Mouse (Mus musculus): ENCODE data around the gene Polg2. TPM values are rescaled to one million over a fixed set of nuclear protein-coding genes. Genes with fewer than 3 reads are reported as not detected.
A peak's percentile ranks its signal among the peaks of the same experiment; 100 is the strongest.
"Not testable (repeated sequence)": the region's sequence is repeated elsewhere in the genome, so short reads cannot be mapped to it uniquely, and the experiment has no call there.

Gene Polg2
- polyA plus RNA-seq, 1 experiment from 2014 or later = 3.8 TPM

- Histone ChIP-seq H3K4me1 (replicated peaks) (peaks cover 21% of the 10 kb centered on the region), H3K9me3 (replicated peaks) (no peaks in the 10 kb centered on the region), H3K27ac (replicated peaks) (peak overlapping the region; percentile 99), H3K36me3 (replicated peaks) (peaks cover 57% of the 10 kb centered on the region), H3K9ac (peak overlapping the region; percentile 99), H3K27me3 (no peaks in the 10 kb centered on the region), H3K4me2 (peak overlapping the region; percentile 68), H3K4me3 (replicated peaks) (peak overlapping the region; percentile 96)
- under 1% methylated on average over 6 of the region's 6 CpGs for WGBS (ENCODE audit: insufficient replicate concordance)
- ATAC-seq (ENCODE audit: insufficient read depth) = no peak
These were observed 10.3 kb upstream of the Polg2 start for GRCm38 (mm10) chr11:106789649-106790048.

GRCm38 (mm10) chr11:106788775-106789459 is 9.6 kb upstream of the Polg2 start, which contains the start of the genes Ddx5 and Cep95:
Gene Ddx5 (minus strand): TSS chr11:106789185.
Gene Cep95 (plus strand): TSS chr11:106789252.
- Histone ChIP-seq H3K4me1 (replicated peaks) (peaks cover 21% of the 10 kb centered on the region), H3K36me3 (replicated peaks) (peaks cover 57% of the 10 kb centered on the region), H3K27ac (replicated peaks) (peak within 1 kb of the TSS; percentile 99), H3K4me2 (peak within 1 kb of the TSS; percentile 68), H3K4me3 (replicated peaks) (peak within 1 kb of the TSS; percentile 96), H3K9me3 (replicated peaks) (no peaks in the 10 kb centered on the region), H3K27me3 (no peaks in the 10 kb centered on the region), H3K9ac (peak within 1 kb of the TSS; percentile 99)
- WGBS (ENCODE audit: insufficient replicate concordance) = under 1% methylated on average over 58 of the region's 58 CpGs
- ATAC-seq (ENCODE audit: insufficient read depth) = peak; percentile 86

DNA sequence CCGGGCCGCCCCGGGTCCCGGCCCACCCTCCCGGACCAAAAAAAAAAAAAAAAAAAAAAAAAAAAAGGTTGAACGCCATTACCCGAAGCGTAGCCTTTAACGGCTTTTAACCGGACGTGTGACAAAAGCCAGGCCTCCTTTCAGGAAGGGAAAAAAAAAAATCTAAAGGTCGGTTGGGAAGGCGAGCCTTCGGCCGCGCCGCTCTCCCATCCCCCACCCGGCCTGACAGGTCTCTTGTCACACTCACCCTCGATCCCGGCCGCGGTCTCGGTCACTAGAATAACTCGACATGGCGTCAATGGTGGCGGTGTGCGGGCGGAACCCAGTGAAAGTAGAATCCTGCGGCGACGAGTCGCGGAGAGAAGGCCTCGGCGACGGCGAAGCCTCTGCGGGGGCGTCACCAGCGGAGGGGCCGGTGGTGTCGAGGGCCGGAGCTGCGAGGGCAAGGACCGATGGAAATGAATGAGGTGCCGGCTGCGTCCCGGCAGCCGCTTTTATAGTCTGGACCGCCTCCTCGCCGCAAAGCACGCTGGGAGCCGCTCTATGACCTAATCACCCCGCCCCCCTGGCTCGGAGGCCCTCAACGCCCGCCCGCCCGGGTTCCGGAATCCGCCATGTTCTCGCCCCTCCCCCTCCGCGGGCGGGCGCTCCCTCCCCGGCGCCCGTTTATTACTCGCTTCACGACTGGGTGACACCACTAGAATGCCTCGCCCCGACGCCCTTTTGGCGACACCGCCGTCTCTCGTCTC is 8.9 kb upstream of the Polg2 start:
- peak overlapping the region; percentile 68 for H3K4me2 ChIP-seq
- no peaks in the 10 kb centered on the region for H3K27me3 ChIP-seq
- under 1% methylated on average over 79 of the region's 79 CpGs for WGBS (ENCODE audit: insufficient replicate concordance)
- peaks cover 57% of the 10 kb centered on the region for H3K36me3 ChIP-seq (replicated peaks)
- H3K4me1 ChIP-seq (replicated peaks) = peaks cover 22% of the 10 kb centered on the region
- peak overlapping the region; percentile 96 for H3K4me3 ChIP-seq (replicated peaks)
- H3K9ac ChIP-seq = peak overlapping the region; percentile 99
- no peaks in the 10 kb centered on the region for H3K9me3 ChIP-seq (replicated peaks)
- ATAC-seq (ENCODE audit: insufficient read depth) = peak; percentile 79
- peak overlapping the region; percentile 99 for H3K27ac ChIP-seq (replicated peaks)

DNA sequence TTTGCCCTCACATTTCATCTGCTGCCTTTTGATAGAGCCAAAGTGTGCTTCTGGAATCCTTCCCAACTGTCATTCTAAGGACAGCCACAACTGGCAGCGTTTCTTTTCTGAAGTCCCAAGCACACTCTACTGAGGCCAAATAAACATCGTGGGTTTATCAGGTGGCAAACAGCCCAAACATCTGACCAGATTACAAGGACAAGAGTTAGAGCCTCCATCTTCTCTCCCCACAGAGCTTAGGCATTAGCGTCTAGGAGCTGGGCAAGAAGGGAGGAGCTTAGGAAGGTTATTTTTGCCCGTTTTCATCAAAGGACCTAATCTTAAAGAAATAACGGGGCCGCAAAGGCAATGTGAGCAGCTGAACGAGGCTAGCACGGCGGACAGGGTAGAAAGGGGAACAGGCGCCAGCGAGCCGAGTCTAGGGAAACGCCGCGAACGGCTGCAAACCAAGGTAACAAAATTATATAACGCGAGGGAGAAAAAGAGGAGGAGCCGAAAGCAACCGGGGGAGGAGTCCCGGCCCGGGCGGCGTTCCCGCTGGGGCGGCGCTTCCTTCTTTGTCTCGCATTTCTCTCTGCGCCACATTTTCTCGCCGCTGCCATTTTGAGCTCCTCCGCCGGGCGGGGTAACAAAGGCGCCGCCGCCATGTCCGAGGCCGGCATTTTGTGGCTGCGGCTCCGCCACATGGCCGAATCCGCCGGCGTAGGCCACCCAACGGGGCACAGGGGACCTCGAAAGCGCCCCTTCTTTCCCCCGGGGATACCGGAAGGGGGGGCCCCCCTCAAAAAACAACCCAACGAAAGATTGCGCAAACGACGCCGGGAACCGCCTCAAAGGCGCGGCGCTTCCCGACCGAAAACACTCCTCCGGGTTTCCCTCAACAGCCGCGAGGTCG is 8.0 kb upstream of the Polg2 start:
- peaks cover 31% of the 10 kb centered on the region for H3K4me1 ChIP-seq (replicated peaks)
- ATAC-seq (ENCODE audit: insufficient read depth) = peak; percentile 19
- H3K36me3 ChIP-seq (replicated peaks) = peaks cover 57% of the 10 kb centered on the region
- H3K4me3 ChIP-seq (replicated peaks) = peak overlapping the region; percentile 96
- no peaks in the 10 kb centered on the region for H3K9me3 ChIP-seq (replicated peaks)
- H3K27me3 ChIP-seq = no peaks in the 10 kb centered on the region
- H3K9ac ChIP-seq = peak overlapping the region; percentile 99
- H3K27ac ChIP-seq (replicated peaks) = peak overlapping the region; percentile 99
- WGBS (ENCODE audit: insufficient replicate concordance) = under 1% methylated on average over 64 of the region's 65 CpGs
- H3K4me2 ChIP-seq = peak overlapping the region; percentile 68

GRCm38 (mm10) chr11:106785043-106785442 is 5.7 kb upstream of the Polg2 start:
- WGBS (ENCODE audit: insufficient replicate concordance) = 71% methylated on average over 1 of the region's 1 CpGs
- Histone ChIP-seq H3K4me1 (replicated peaks) (peaks cover 36% of the 10 kb centered on the region), H3K27ac (replicated peaks) (no peak overlapping the region), H3K36me3 (replicated peaks) (peaks cover 70% of the 10 kb centered on the region), H3K9ac (no peak overlapping the region), H3K9me3 (replicated peaks) (no peaks in the 10 kb centered on the region), H3K4me3 (replicated peaks) (no peak overlapping the region), H3K4me2 (0 out of 2 replicates have a peak overlapping the region, but pooled peaks have one; percentile 68), H3K27me3 (no peaks in the 10 kb centered on the region)
- ATAC-seq (ENCODE audit: insufficient read depth) = no peak

DNA sequence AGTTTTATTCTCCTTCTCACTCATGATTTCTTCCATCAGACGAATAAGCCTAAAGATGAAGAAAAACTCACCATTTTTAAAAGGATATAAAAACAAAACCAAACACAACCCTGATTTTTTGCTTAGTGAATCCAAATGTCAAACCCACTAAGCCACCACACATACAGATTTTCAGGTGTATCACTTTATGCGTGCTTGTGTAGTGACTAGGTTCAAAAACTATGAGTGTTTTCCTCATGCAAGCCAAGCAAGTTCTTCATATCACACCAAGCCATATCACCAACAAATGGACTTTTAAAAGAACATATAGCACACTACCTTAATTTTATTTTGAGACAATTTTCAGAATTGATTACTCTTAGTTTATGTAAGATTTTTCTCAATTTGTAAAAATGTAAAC is 5.1 kb upstream of the Polg2 start:
- Histone ChIP-seq H3K27ac (replicated peaks) (no peak overlapping the region), H3K36me3 (replicated peaks) (peaks cover 72% of the 10 kb centered on the region), H3K4me3 (replicated peaks) (no peak overlapping the region), H3K9ac (no peak overlapping the region), H3K4me2 (no peak overlapping the region), H3K27me3 (no peaks in the 10 kb centered on the region), H3K4me1 (replicated peaks) (peaks cover 39% of the 10 kb centered on the region), H3K9me3 (replicated peaks) (no peaks in the 10 kb centered on the region)
- 83% methylated on average over 2 of the region's 2 CpGs for WGBS (ENCODE audit: insufficient replicate concordance)
- ATAC-seq (ENCODE audit: insufficient read depth) = no peak

GRCm38 (mm10) chr11:106782841-106783764 is 3.8 kb upstream of the Polg2 start:
- H3K4me1 ChIP-seq (replicated peaks) = peaks cover 41% of the 10 kb centered on the region
- no peak overlapping the region for H3K9ac ChIP-seq
- H3K27ac ChIP-seq (replicated peaks) = no peak overlapping the region
- no peak overlapping the region; the same call in 1 of the 2 replicates for H3K4me3 ChIP-seq (replicated peaks)
- H3K9me3 ChIP-seq (replicated peaks) = no peaks in the 10 kb centered on the region
- no peaks in the 10 kb centered on the region for H3K27me3 ChIP-seq
- 84% methylated on average over 9 of the region's 9 CpGs for WGBS (ENCODE audit: insufficient replicate concordance)
- H3K4me2 ChIP-seq = no peak overlapping the region
- no peak for ATAC-seq (ENCODE audit: insufficient read depth)
- H3K36me3 ChIP-seq (replicated peaks) = peaks cover 72% of the 10 kb centered on the region

- WGBS (ENCODE audit: insufficient replicate concordance) = 90% methylated on average over 7 of the region's 7 CpGs
- H3K27ac ChIP-seq (replicated peaks); H3K27me3 ChIP-seq; H3K9ac ChIP-seq; ATAC-seq (ENCODE audit: insufficient read depth); H3K4me2 ChIP-seq; H3K9me3 ChIP-seq (replicated peaks); H3K4me3 ChIP-seq (replicated peaks): not testable (repeated sequence)
- Histone ChIP-seq H3K36me3 (replicated peaks) (peaks cover 73% of the 10 kb centered on the region), H3K4me1 (replicated peaks) (peaks cover 50% of the 10 kb centered on the region)
These were observed 2.9 kb upstream of the Polg2 start for GRCm38 (mm10) chr11:106782271-106782670.

DNA sequence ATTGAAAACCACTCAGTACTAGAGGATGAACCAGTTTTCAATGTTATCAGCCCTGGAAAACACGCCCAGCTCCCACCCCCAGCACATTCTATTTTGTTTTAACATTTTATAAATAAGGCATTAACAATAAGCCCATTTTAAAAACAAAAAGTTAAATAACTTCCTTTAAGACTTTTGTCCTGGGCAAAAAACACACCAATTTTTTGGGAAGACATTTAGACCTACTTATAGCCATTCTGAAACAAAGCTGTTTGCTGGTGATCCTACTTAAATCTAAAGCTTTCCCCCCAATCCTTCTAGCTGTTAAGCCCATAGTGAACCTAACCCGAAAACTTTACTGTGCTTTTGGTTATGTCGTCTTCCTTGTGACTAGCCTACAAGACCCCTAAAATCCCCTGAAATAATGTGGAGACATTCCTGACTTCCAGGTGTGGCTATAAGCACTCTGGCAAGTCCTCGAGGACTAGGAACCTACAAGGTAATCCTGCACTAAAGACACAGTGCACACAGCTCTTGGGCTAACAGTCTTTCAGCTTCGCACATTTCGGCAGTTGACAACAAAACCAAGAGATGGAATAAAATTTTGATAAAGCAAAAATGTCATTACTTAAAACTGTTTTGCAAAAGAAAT is 1.4 kb upstream of the Polg2 start:
- 71% methylated on average over 6 of the region's 6 CpGs for WGBS (ENCODE audit: insufficient replicate concordance)
- peaks cover 72% of the 10 kb centered on the region for H3K36me3 ChIP-seq (replicated peaks)
- H3K27me3 ChIP-seq = no peaks in the 10 kb centered on the region
- no peak overlapping the region for H3K9ac ChIP-seq
- peaks cover 51% of the 10 kb centered on the region for H3K4me1 ChIP-seq (replicated peaks)
- 0 out of 2 replicates have a peak overlapping the region, but pooled peaks have one; percentile 6 for H3K4me3 ChIP-seq (replicated peaks)
- H3K4me2 ChIP-seq = peak overlapping the region; percentile 88
- no peaks in the 10 kb centered on the region for H3K9me3 ChIP-seq (replicated peaks)
- no peak for ATAC-seq (ENCODE audit: insufficient read depth)
- H3K27ac ChIP-seq (replicated peaks) = peak overlapping the region; percentile 93

DNA sequence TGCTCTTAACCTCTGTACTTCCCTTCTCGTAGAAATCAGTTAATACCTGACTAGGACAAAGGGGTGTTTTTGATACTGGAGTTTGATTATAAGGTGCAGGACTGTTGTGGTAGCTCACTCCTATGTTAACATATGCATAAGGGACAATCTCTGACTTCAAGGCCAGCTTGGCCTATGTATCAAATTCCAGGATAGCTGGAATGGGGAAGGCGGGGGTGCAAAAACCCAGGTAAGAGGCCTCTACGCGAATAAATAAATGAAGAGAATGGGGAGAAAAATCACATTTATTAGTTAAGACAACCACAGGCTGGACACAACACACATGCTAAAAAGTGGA is 720 bp upstream of the Polg2 start:
- H3K4me2 ChIP-seq = peak overlapping the region; percentile 88
- H3K27me3 ChIP-seq = no peaks in the 10 kb centered on the region
- WGBS (ENCODE audit: insufficient replicate concordance) = 61% methylated on average over 4 of the region's 4 CpGs
- no peak for ATAC-seq (ENCODE audit: insufficient read depth)
- H3K36me3 ChIP-seq (replicated peaks) = peaks cover 72% of the 10 kb centered on the region
- H3K27ac ChIP-seq (replicated peaks) = peak overlapping the region; percentile 93
- H3K4me1 ChIP-seq (replicated peaks) = peaks cover 45% of the 10 kb centered on the region
- peak overlapping the region; percentile 79 for H3K4me3 ChIP-seq (replicated peaks)
- H3K9ac ChIP-seq = peak overlapping the region; percentile 16; the same call in 1 of the 2 replicates
- no peaks in the 10 kb centered on the region for H3K9me3 ChIP-seq (replicated peaks)
